Mouse (Mus musculus) embryonic facial prominence, embryonic 11.5 days (tissue): Measurements from ENCODE around the gene Gria3. TPM values are rescaled to one million over a fixed set of nuclear protein-coding genes. Genes with fewer than 3 reads are reported as not detected.

ENCODE experiments used
- ATAC-seq: fragments of 200-750 bp; cut with Nextera tagmentation; replicated peaks from 2 replicates; pipeline ENCODE4 v1.8.0; 2017; ENCODE audit warnings: low read depth; ENCODE audit not compliant: insufficient number of reproducible peaks, low FRiP score, low TSS enrichment
- DNase-seq: peaks from one replicate; pipeline ENCODE4 v3.0.0-alpha.2; 2015; ENCODE audit warnings: low spot score
- H3K27ac ChIP-seq: fragments of 300-500 bp; sonication (generic); replicated peaks from 2 replicates; pipeline ENCODE4 v1.5.1; 2014; ENCODE audit warnings: mild to moderate bottlenecking, low read depth, low read length, control low read depth
- H3K27me3 ChIP-seq: fragments of 300-500 bp; sonication (generic); 2 replicates; pipeline ENCODE4 v1.6.1; 2014; ENCODE audit warnings: mild to moderate bottlenecking, low read length, moderate library complexity, mixed read lengths; ENCODE audit not compliant: control insufficient read depth, insufficient read depth
- H3K36me3 ChIP-seq: fragments of 300-500 bp; sonication (generic); replicated peaks from 2 replicates; pipeline ENCODE4 v1.6.1; 2014; ENCODE audit warnings: low read depth, mild to moderate bottlenecking, low read length, moderate library complexity, mixed read lengths; ENCODE audit not compliant: control insufficient read depth, insufficient read depth
- H3K4me1 ChIP-seq: fragments of 300-500 bp; sonication (generic); 2 replicates; pipeline ENCODE4 v1.6.1; 2014; ENCODE audit warnings: low read length, mixed read lengths; ENCODE audit not compliant: control insufficient read depth, insufficient read depth
- H3K4me2 ChIP-seq: fragments of 300-500 bp; sonication (generic); 2 replicates; pipeline ENCODE4 v1.6.1; 2014; ENCODE audit warnings: low read depth, mild to moderate bottlenecking, control low read depth, low read length, moderate library complexity
- H3K4me3 ChIP-seq: fragments of 300-500 bp; sonication (generic); 2 replicates; pipeline ENCODE4 v1.5.1; 2014; ENCODE audit warnings: low read depth, low read length, control low read depth
- H3K9ac ChIP-seq: fragments of 300-500 bp; sonication (generic); replicated peaks from 2 replicates; pipeline ENCODE4 v1.6.1; 2014; ENCODE audit warnings: mild to moderate bottlenecking, control low read depth, low read length
- H3K9me3 ChIP-seq: fragments of 300-500 bp; sonication (generic); replicated peaks from 2 replicates; pipeline ENCODE4 v1.6.1; 2016; ENCODE audit warnings: mild to moderate bottlenecking, low read length, inconsistent platforms, mixed read lengths; ENCODE audit not compliant: control insufficient read depth
- WGBS: fragments of 180-500 bp; shearing (Covaris S2); extraction: QIAGEN DNeasy Blood & Tissue Kit; methylation state at CpG from one replicate; pipeline ENCODE4 v1.1.7; 2014; 5-methylcytosine and 5-hydroxymethylcytosine counted together
- polyA plus RNA-seq: library from polyadenylated mRNA; unstranded; fragments of >200 nt; fragmentation: Nextera tagmentation; extraction: Ambion mirVana; gene quantifications from 2 replicates; pipeline ENCODE4 v1.2.1, GENCODE M21; 2014

Gene Gria3
- polyA plus RNA-seq, 1 experiment from 2014 or later: 4.8 TPM

- Histone ChIP-seq H3K36me3 (no peaks in the 10 kb centered on the region), H3K27ac (no peak overlapping the region), H3K27me3 (no peaks in the 10 kb centered on the region), H3K9me3 (no peaks in the 10 kb centered on the region), H3K4me1 (no peaks in the 10 kb centered on the region), H3K9ac (no peak overlapping the region), H3K4me2 (no peak overlapping the region), H3K4me3 (no peak overlapping the region)
- ATAC-seq (no peak), DNase-seq (no peak)
- WGBS: 76% methylated on average over 5 of the region's 5 CpGs
Measured at GRCm38 (mm10) chrX:41578797-41579196, 178.1 kb downstream of the Gria3 start.

DNA sequence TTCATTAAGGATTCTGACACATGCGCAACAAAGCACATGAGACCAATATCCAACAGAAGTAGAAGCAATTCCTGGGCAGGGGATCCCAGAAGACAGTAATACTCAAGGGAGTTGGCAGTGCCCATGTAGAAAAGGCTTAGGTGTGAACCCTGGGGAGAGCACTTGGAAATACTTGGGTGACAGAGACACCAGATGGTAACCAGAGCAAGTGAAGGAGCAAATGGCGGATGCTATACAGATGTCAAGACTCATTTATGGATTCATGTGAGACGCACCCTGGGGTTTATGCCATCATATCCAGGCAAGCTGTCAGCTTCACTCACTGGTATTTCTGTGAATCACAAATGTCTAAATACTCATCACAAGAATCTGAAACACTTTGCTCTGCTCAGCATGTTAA lies 187.0 kb downstream of the Gria3 start:
- Histone ChIP-seq H3K27ac (no peak overlapping the region), H3K36me3 (no peaks in the 10 kb centered on the region), H3K4me3 (no peak overlapping the region), H3K27me3 (no peaks in the 10 kb centered on the region), H3K4me2 (no peak overlapping the region), H3K4me1 (no peaks in the 10 kb centered on the region), H3K9me3 (no peaks in the 10 kb centered on the region), H3K9ac (no peak overlapping the region)
- DNase-seq (no peak), ATAC-seq (no peak)
- 96% methylated on average over 3 of the region's 3 CpGs for WGBS

- H3K36me3 ChIP-seq: no peaks in the 10 kb centered on the region
- DNase-seq (no peak), ATAC-seq (no peak)
- no peak overlapping the region for H3K27ac ChIP-seq
- no peak overlapping the region for H3K9ac ChIP-seq
- no peak overlapping the region for H3K4me3 ChIP-seq
- no peaks in the 10 kb centered on the region for H3K4me1 ChIP-seq
- 94% methylated on average over 1 of the region's 1 CpGs for whole genome bisulfite sequencing
- no peaks in the 10 kb centered on the region for H3K9me3 ChIP-seq
- no peaks in the 10 kb centered on the region for H3K27me3 ChIP-seq
- H3K4me2 ChIP-seq: no peak overlapping the region
Measured at GRCm38 (mm10) chrX:41607181-41607580, 206.5 kb downstream of the Gria3 start.

DNA sequence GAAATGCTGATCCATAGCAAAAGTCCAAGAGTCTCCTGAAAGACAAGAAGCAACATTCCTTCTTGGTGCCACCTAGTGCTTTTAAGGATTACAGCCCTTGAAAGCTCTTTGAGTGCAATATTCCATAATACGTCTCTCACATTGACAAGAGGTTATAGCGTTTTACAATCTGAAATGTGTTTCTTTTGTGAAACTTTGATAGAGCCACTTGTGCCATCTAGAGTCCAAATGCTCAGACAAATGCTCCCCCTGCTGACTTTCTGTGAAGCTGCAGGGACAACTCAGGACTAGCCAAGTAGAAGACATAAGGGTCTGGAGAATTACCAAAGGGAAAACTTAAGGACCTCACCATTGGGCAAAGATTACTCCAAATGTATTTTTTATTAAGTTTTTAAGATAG lies 214.3 kb downstream of the Gria3 start:
- no peaks in the 10 kb centered on the region for H3K4me1 ChIP-seq
- WGBS: 45% methylated on average over 2 of the region's 2 CpGs
- peak; percentile 43 for DNase-seq
- no peaks in the 10 kb centered on the region for H3K27me3 ChIP-seq
- no peak overlapping the region for H3K9ac ChIP-seq
- no peak for ATAC-seq
- no peak overlapping the region for H3K4me2 ChIP-seq
- no peak overlapping the region for H3K4me3 ChIP-seq
- no peak overlapping the region for H3K27ac ChIP-seq
- no peaks in the 10 kb centered on the region for H3K9me3 ChIP-seq
- no peaks in the 10 kb centered on the region for H3K36me3 ChIP-seq

- H3K27me3 ChIP-seq: no peaks in the 10 kb centered on the region
- H3K36me3 ChIP-seq: no peaks in the 10 kb centered on the region
- no peak overlapping the region for H3K4me2 ChIP-seq
- H3K9ac ChIP-seq: no peak overlapping the region
- DNase-seq (no peak), ATAC-seq (no peak)
- no peaks in the 10 kb centered on the region for H3K4me1 ChIP-seq
- no peak overlapping the region for H3K4me3 ChIP-seq
- no peak overlapping the region for H3K27ac ChIP-seq
- H3K9me3 ChIP-seq: no peaks in the 10 kb centered on the region
- 84% methylated on average over 1 of the region's 1 CpGs for WGBS
Measured at GRCm38 (mm10) chrX:41616928-41617327, 216.3 kb downstream of the Gria3 start.

GRCm38 (mm10) chrX:41618396-41618795 lies 217.7 kb downstream of the Gria3 start:
- DNase-seq: no peak
- ATAC-seq: no peak
- H3K9me3 ChIP-seq: no peaks in the 10 kb centered on the region
- H3K4me3 ChIP-seq: no peak overlapping the region
- no peaks in the 10 kb centered on the region for H3K4me1 ChIP-seq
- H3K36me3 ChIP-seq: no peaks in the 10 kb centered on the region
- H3K27ac ChIP-seq: no peak overlapping the region
- no peak overlapping the region for H3K4me2 ChIP-seq
- no peaks in the 10 kb centered on the region for H3K27me3 ChIP-seq
- H3K9ac ChIP-seq: no peak overlapping the region
- WGBS: 88% methylated on average over 2 of the region's 2 CpGs

DNA sequence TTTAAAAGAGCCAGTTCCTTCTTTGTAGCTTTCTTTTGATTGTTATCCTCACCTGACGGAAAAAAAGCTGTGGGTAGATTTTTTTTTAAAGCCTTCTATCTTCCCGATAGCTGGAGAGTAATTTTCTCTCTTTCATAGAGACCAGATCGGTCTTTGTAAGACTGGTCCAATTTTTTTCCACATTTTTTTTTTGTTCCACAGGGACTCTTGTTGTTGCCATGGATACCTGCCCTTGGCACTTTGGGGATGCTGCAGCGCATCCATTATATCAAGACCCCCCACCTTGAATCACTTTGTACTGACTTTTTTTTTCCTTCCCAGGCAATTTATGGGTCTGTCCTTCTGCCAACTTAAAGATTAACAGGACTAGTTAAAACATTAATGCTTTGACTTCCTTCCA lies 232.9 kb downstream of the Gria3 start:
- H3K27me3 ChIP-seq: no peaks in the 10 kb centered on the region
- WGBS: 74% methylated on average over 4 of the region's 4 CpGs
- H3K9me3 ChIP-seq: no peaks in the 10 kb centered on the region
- no peak for ATAC-seq
- H3K4me1 ChIP-seq: no peaks in the 10 kb centered on the region
- no peak for DNase-seq
- no peak overlapping the region for H3K9ac ChIP-seq
- no peak overlapping the region for H3K27ac ChIP-seq
- H3K36me3 ChIP-seq: no peaks in the 10 kb centered on the region
- no peak overlapping the region for H3K4me3 ChIP-seq
- H3K4me2 ChIP-seq: no peak overlapping the region

- WGBS: 49% methylated on average over 2 of the region's 2 CpGs
- Histone ChIP-seq H3K9ac (no peak overlapping the region), H3K4me3 (no peak overlapping the region), H3K4me1 (no peaks in the 10 kb centered on the region), H3K4me2 (no peak overlapping the region), H3K27ac (no peak overlapping the region), H3K9me3 (no peaks in the 10 kb centered on the region), H3K36me3 (no peaks in the 10 kb centered on the region), H3K27me3 (no peaks in the 10 kb centered on the region)
- ATAC-seq (no peak), DNase-seq (no peak)
Measured at GRCm38 (mm10) chrX:41644954-41645353, 244.3 kb downstream of the Gria3 start.
